Mouse (Mus musculus) liver, embryonic 15.5 days (tissue): ENCODE results near the gene Il11. TPM values are rescaled to one million over a fixed set of nuclear protein-coding genes. Genes with fewer than 3 reads are reported as not detected.
A peak's percentile ranks its signal among the peaks of the same experiment; 100 is the strongest.

Experiments
- ATAC-seq: fragments of 200-750 bp; cut with Nextera tagmentation; 2 replicates; pipeline ENCODE4 v1.8.0; 2017; ENCODE audit warnings: moderate number of reproducible peaks, mild to moderate bottlenecking, moderate library complexity; ENCODE audit not compliant: insufficient read depth
- H3K27ac ChIP-seq: fragments of 300-500 bp; sonication (generic); replicated peaks from 2 replicates; pipeline ENCODE4 v1.5.1; 2015; ENCODE audit warnings: mild to moderate bottlenecking, inconsistent platforms
- H3K27me3 ChIP-seq: fragments of 300-500 bp; sonication (generic); 2 replicates; pipeline ENCODE4 v1.6.1; 2015; ENCODE audit warnings: mild to moderate bottlenecking, inconsistent platforms
- H3K36me3 ChIP-seq: fragments of 300-500 bp; sonication (generic); replicated peaks from 2 replicates; pipeline ENCODE4 v1.6.1; 2015; ENCODE audit warnings: moderate library complexity, mild to moderate bottlenecking, inconsistent platforms
- H3K4me1 ChIP-seq: fragments of 300-500 bp; sonication (generic); replicated peaks from 2 replicates; pipeline ENCODE4 v1.6.1; 2015; ENCODE audit warnings: inconsistent platforms
- H3K4me2 ChIP-seq: fragments of 300-500 bp; sonication (generic); 2 replicates; pipeline ENCODE4 v1.6.1; 2015; ENCODE audit warnings: moderate library complexity, mild to moderate bottlenecking, inconsistent platforms
- H3K4me3 ChIP-seq: fragments of 300-500 bp; sonication (generic); replicated peaks from 2 replicates; pipeline ENCODE4 v1.5.1; 2015; ENCODE audit warnings: mild to moderate bottlenecking, inconsistent platforms
- H3K9ac ChIP-seq: fragments of 300-500 bp; sonication (generic); 2 replicates; pipeline ENCODE4 v1.6.1; 2015; ENCODE audit warnings: moderate library complexity, mild to moderate bottlenecking, inconsistent platforms
- H3K9me3 ChIP-seq: fragments of 300-500 bp; sonication (generic); replicated peaks from 2 replicates; pipeline ENCODE4 v1.6.1; 2016; ENCODE audit warnings: inconsistent platforms
- WGBS: fragments of 180-500 bp; shearing (Covaris S2); methylation state at CpG from one replicate; pipeline ENCODE4 v1.1.7; 2015; ENCODE audit warnings: mixed read lengths; ENCODE audit not compliant: insufficient replicate concordance; 5-methylcytosine and 5-hydroxymethylcytosine counted together
- polyA plus RNA-seq: library from polyadenylated mRNA; unstranded; fragments of >200 nt; fragmentation: Nextera tagmentation; extraction: Ambion mirVana; gene quantifications from 2 replicates; pipeline ENCODE4 v1.2.1, GENCODE M21; 2015

Il11 gene
- polyA plus RNA-seq, 1 experiment from 2014 or later = 0.06 TPM

- Histone ChIP-seq H3K9ac (peak within 1 kb of the TSS; percentile 64), H3K9me3 (no peaks in the 10 kb centered on the region), H3K27ac (peak within 1 kb of the TSS; percentile 88), H3K4me2 (peak within 1 kb of the TSS; percentile 85), H3K36me3 (peaks cover 8% of the 10 kb centered on the region), H3K27me3 (no peaks in the 10 kb centered on the region), H3K4me1 (peaks cover 52% of the 10 kb centered on the region), H3K4me3 (peak within 1 kb of the TSS; percentile 67)
- 3% methylated on average over 24 of the region's 24 CpGs for WGBS
- ATAC-seq = peak; percentile 80
Measured at GRCm38 (mm10) chr7:4752821-4753570, 29.7 kb downstream of the Il11 start, which contains the start of gene Cox6b2. Gene Cox6b2 (minus strand): TSS chr7:4753094.

DNA sequence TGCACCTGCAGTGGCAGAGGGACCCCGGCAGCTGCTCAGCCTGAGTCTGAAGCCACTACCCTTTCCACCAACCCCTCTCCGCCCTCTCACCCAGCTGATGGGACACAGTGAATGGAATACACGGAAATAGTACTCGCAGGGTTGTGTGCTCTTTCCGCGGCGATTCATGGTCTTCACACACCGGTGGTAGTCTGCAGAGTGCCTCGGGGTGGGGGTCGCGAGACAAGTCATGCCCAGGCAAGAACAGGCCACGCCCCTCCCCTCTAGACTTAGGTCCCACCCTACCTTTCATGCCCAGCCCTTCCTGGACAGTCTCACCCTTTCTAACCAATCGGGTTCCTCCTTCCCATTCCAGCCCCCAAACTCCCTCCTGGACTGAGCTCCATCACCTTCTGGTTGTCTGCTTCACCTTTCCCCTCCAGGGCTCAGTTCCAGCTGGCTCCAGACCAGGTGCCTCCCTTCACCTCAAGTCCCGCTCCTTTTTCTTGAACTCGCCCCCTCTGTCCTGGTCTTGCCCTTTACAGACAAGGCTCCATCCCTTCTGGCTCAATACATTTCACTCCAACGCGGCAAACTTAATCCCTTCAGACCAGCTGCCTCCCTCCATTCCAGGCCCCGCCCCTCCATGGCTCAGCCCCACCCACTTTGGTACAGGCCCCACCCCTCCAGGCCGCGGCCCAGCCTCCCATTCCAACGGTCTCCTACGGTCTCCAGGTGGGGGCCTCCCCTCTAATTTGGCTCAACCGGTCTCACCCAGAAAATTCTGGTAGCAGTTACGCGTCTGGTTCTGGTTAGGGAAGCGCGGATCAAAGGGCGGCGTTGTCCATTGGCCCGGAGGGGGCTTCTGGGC is 30.5 kb downstream of the Il11 start:
- Histone ChIP-seq H3K27me3 (no peaks in the 10 kb centered on the region), H3K36me3 (peaks cover 8% of the 10 kb centered on the region), H3K4me3 (peak overlapping the region; percentile 67), H3K9me3 (no peaks in the 10 kb centered on the region), H3K4me1 (peaks cover 60% of the 10 kb centered on the region), H3K9ac (peak overlapping the region; percentile 64), H3K4me2 (peak overlapping the region; percentile 85), H3K27ac (peak overlapping the region; percentile 88)
- ATAC-seq = peak; percentile 75
- 3% methylated on average over 30 of the region's 30 CpGs for WGBS

DNA sequence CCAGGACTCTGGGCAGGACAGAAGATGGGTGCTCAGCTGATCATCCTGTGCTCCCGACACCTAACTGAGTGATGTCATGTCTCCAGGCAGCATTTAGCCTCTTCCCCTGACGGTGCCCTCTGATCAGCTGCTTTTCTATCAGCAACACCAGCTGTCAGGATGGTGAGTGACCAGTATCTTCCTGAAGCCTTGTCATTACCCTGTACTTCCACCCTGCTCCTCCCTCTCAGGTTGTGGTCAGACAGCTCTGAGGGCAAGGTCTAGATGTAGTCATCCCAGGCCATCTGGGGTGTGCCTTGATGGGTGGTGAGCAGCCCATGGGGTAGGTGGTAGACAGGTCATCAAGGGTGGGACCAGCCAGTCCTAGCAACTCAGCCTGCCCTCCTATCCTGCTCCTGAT is 33.5 kb downstream of the Il11 start:
- Histone ChIP-seq H3K9ac (peak overlapping the region; percentile 2), H3K4me3 (no peak overlapping the region), H3K9me3 (no peaks in the 10 kb centered on the region), H3K36me3 (peaks cover 33% of the 10 kb centered on the region), H3K27ac (peak overlapping the region; percentile 93), H3K27me3 (no peaks in the 10 kb centered on the region), H3K4me1 (peaks cover 91% of the 10 kb centered on the region), H3K4me2 (peak overlapping the region; percentile 25; the same call in 1 of the 2 replicates)
- ATAC-seq = peak; percentile 7
- WGBS = 33% methylated on average over 2 of the region's 2 CpGs

GRCm38 (mm10) chr7:4748321-4748720 is 34.3 kb downstream of the Il11 start:
- no peaks in the 10 kb centered on the region for H3K9me3 ChIP-seq
- H3K27me3 ChIP-seq = no peaks in the 10 kb centered on the region
- peaks cover 98% of the 10 kb centered on the region for H3K4me1 ChIP-seq
- peak overlapping the region; percentile 56 for H3K4me2 ChIP-seq
- H3K36me3 ChIP-seq = peaks cover 40% of the 10 kb centered on the region
- H3K9ac ChIP-seq = peak overlapping the region; percentile 47
- 64% methylated on average over 4 of the region's 4 CpGs for WGBS
- H3K27ac ChIP-seq = peak overlapping the region; percentile 93
- ATAC-seq = no peak
- no peak overlapping the region for H3K4me3 ChIP-seq

DNA sequence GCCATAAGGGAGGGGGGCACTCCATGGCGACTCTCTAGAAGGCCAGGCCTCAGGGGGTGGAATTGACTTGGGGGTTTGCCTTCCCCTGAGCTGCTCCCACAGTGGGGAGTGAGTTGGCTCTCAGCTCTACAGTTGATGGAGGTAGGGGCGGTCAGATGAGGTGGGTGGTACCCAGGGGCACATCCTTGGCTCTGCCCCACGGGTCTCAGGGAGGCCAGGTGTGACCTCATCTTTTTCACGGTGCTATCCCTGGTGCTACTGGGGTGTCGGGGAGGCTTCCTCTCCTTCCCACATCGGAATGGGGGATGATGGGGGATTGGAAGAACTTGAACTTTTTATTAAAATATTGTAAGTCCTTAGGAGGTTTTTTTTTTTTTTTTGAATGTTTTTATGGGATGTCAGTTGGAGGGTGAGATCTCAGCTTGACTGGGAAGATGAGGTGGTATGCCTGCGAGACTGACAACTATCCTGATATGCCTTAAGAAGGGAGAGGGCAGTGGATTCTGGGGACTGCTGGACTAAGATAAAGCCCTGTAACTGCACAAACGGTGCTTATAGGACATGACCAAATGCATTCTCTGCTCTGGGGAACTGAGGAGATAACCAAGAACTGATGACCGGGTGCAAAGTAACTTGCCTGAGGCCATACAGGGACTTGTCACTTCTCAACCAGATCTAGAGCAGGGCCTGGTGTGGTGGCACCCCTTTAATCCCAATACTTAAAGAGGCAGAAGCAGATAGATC is 35.3 kb downstream of the Il11 start:
- Histone ChIP-seq H3K9ac (peak overlapping the region; percentile 47), H3K9me3 (no peaks in the 10 kb centered on the region), H3K4me3 (peak overlapping the region; percentile 10; the same call in 1 of the 2 replicates), H3K4me2 (peak overlapping the region; percentile 56), H3K27ac (peak overlapping the region; percentile 93), H3K4me1 (peaks cover 98% of the 10 kb centered on the region), H3K27me3 (no peaks in the 10 kb centered on the region), H3K36me3 (peaks cover 50% of the 10 kb centered on the region)
- peak; percentile 75 for ATAC-seq
- 41% methylated on average over 9 of the region's 9 CpGs for WGBS

- peak overlapping the region; percentile 93 for H3K27ac ChIP-seq
Measured at GRCm38 (mm10) chr7:4746326-4746980, 36.2 kb downstream of the Il11 start.

GRCm38 (mm10) chr7:4744886-4745285 is 37.8 kb downstream of the Il11 start:
- 51% methylated on average over 6 of the region's 6 CpGs for WGBS
- ATAC-seq = no peak
- peaks cover 97% of the 10 kb centered on the region for H3K4me1 ChIP-seq
- no peak overlapping the region for H3K9ac ChIP-seq
- H3K27ac ChIP-seq = peak overlapping the region; percentile 94
- no peak overlapping the region for H3K4me3 ChIP-seq
- no peaks in the 10 kb centered on the region for H3K27me3 ChIP-seq
- no peaks in the 10 kb centered on the region for H3K9me3 ChIP-seq
- H3K4me2 ChIP-seq = peak overlapping the region; percentile 88
- H3K36me3 ChIP-seq = peaks cover 53% of the 10 kb centered on the region

More at GRCm38 (mm10) chr7:4746326-4746980, 36.2 kb downstream of the Il11 start:
- WGBS = 83% methylated on average over 22 of the region's 22 CpGs
- H3K4me1 ChIP-seq = peaks cover 98% of the 10 kb centered on the region
- H3K27me3 ChIP-seq = no peaks in the 10 kb centered on the region
- peak overlapping the region; percentile 10; the same call in 1 of the 2 replicates for H3K4me3 ChIP-seq
- 0 out of 2 replicates have a peak overlapping the region, but pooled peaks have one; percentile 12 for H3K9ac ChIP-seq
- no peaks in the 10 kb centered on the region for H3K9me3 ChIP-seq
- peak overlapping the region; percentile 56 for H3K4me2 ChIP-seq
- H3K36me3 ChIP-seq = peaks cover 54% of the 10 kb centered on the region
- no peak for ATAC-seq

GRCm38 (mm10) chr7:4743354-4743753 is 39.3 kb downstream of the Il11 start:
- Histone ChIP-seq H3K4me1 (peaks cover 93% of the 10 kb centered on the region), H3K4me2 (peak overlapping the region; percentile 88), H3K27me3 (no peaks in the 10 kb centered on the region), H3K27ac (peak overlapping the region; percentile 94), H3K36me3 (peaks cover 46% of the 10 kb centered on the region), H3K9ac (peak overlapping the region; percentile 83; the same call in 1 of the 2 replicates), H3K9me3 (no peaks in the 10 kb centered on the region), H3K4me3 (peak overlapping the region; percentile 78)
- WGBS = 19% methylated on average over 2 of the region's 2 CpGs
- ATAC-seq = no peak

GRCm38 (mm10) chr7:4742482-4742819 is 40.2 kb downstream of the Il11 start:
- H3K27me3 ChIP-seq = no peaks in the 10 kb centered on the region
- peak overlapping the region; percentile 88 for H3K4me2 ChIP-seq
- 58% methylated on average over 6 of the region's 6 CpGs for WGBS
- H3K4me3 ChIP-seq = peak overlapping the region; percentile 78
- H3K9me3 ChIP-seq = no peaks in the 10 kb centered on the region
- peaks cover 46% of the 10 kb centered on the region for H3K36me3 ChIP-seq
- peaks cover 84% of the 10 kb centered on the region for H3K4me1 ChIP-seq
- no peak for ATAC-seq
- H3K27ac ChIP-seq = peak overlapping the region; percentile 94
- H3K9ac ChIP-seq = peak overlapping the region; percentile 83
